Comparison of ENCODE assay signal across 8 mouse cellular contexts in the genomic region with DNA sequence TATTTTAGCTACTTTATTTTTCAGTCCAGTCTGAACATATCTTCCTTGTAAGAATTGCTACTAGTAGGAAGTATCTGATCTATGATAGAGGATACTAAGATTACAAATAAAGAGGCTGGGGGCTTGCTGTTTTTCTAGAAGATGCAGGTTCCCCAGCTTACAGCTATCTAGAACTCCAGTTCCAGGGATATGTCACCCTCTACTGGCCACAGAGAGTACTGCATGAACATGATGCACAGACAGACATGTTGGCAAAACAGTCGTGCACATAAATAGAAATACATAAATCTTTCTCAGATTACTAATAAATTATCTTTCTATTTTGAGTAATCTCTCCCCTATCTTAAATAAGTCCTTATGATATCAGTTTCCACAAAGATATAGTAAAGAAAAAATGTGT. TPM values are rescaled to one million over a fixed set of nuclear protein-coding genes. Genes with fewer than 3 reads are reported as not detected.
A peak's percentile ranks its signal among the peaks of the same experiment; 100 is the strongest.
DNase-seq lines count a peak whose midpoint lies in the region; ATAC-seq lines count a peak whose summit lies in the region.

No protein-coding gene starts in this region.

- DNase-seq in kidney, adult 11 months: peak; percentile 36
- peak; percentile 44 for DNase-seq in T-cell, adult 2 months (ENCODE audit: low spot score)
- peak; percentile 62 to 82 for DNase-seq in cerebellum, postnatal 36 days
- peak; percentile 80 for DNase-seq in hindbrain, embryonic 14.5 days (ENCODE audit: low spot score)
- DNase-seq in left cerebral cortex, postnatal 14 days (ENCODE audit: low spot score in 2 of 2): peak; percentile 74 to 84
- DNase-seq in thymus, postnatal 10 days (ENCODE audit: low spot score in 2 of 2): peak; percentile 61 to 74

- no peaks in the 10 kb centered on the region for H3K27me3 ChIP-seq in kidney, embryonic 16.5 days (ENCODE audit: insufficient read depth, low read length)
- H3K27me3 ChIP-seq in hindbrain, embryonic 14.5 days (ENCODE audit: control insufficient read depth, insufficient read depth, low read length): no peaks in the 10 kb centered on the region

- intact Hi-C loops in left cerebral cortex, postnatal 14 days (cut with DNase I): loop anchor here (2.0 kb wide), 1 partner anchor 61 kb away; no protein-coding TSS in a partner anchor

- H3K9ac ChIP-seq in kidney, embryonic 16.5 days (replicated peaks; ENCODE audit: low read length): no peak overlapping the region
- no peak overlapping the region for H3K9ac ChIP-seq in hindbrain, embryonic 14.5 days

- H3K4me3 ChIP-seq in kidney, embryonic 16.5 days (ENCODE audit: low read length): no peak overlapping the region
- no peak overlapping the region for H3K4me3 ChIP-seq in hindbrain, embryonic 14.5 days (replicated peaks; ENCODE audit: low read length)

- no peaks in the 10 kb centered on the region for H3K9me3 ChIP-seq in kidney, embryonic 16.5 days (ENCODE audit: low read length)
- H3K9me3 ChIP-seq in hindbrain, embryonic 14.5 days (ENCODE audit: control insufficient read depth, low read length): no peaks in the 10 kb centered on the region

- H3K4me1 ChIP-seq in kidney, embryonic 16.5 days (ENCODE audit: insufficient read depth, low read length): no peaks in the 10 kb centered on the region
- H3K4me1 ChIP-seq in hindbrain, embryonic 14.5 days (replicated peaks; ENCODE audit: control insufficient read depth, insufficient read depth, low read length): no peaks in the 10 kb centered on the region

- H3K27ac ChIP-seq in kidney, embryonic 16.5 days (ENCODE audit: low read length): no peak overlapping the region
- H3K27ac ChIP-seq in hindbrain, embryonic 14.5 days: no peak overlapping the region

- H3K36me3 ChIP-seq in kidney, embryonic 16.5 days (ENCODE audit: insufficient read depth, low read length): no peaks in the 10 kb centered on the region
- no peaks in the 10 kb centered on the region; the same call in 1 of the 2 replicates for H3K36me3 ChIP-seq in hindbrain, embryonic 14.5 days (replicated peaks; ENCODE audit: control insufficient read depth, insufficient read depth)

- H3K4me2 ChIP-seq in kidney, embryonic 16.5 days (replicated peaks; ENCODE audit: low read depth, low read length): no peak overlapping the region
- H3K4me2 ChIP-seq in hindbrain, embryonic 14.5 days (replicated peaks): no peak overlapping the region

- ATAC-seq in kidney, embryonic 16.5 days (ENCODE audit: low FRiP score, low TSS enrichment): no peak
- no peak for ATAC-seq in hindbrain, embryonic 14.5 days (ENCODE audit: low FRiP score)
- peak; percentile 73 for ATAC-seq in neutrophil, adult 5-6 weeks (ENCODE audit: extremely low read depth, insufficient number of reproducible peaks, low FRiP score, poor library complexity, severe bottlenecking)

- WGBS in kidney, embryonic 16.5 days: 8% methylated on average over 1 of the region's 1 CpGs
- 22% methylated on average over 1 of the region's 1 CpGs for WGBS in hindbrain, embryonic 14.5 days

RNA-seq across cellular contexts. Expression of gene Gm10477, which starts 34.8 kb away (rescaled TPM):
- polyA plus RNA-seq in kidney, embryonic 16.5 days (2015; fragmentation: Nextera tagmentation; extraction: Ambion mirVana): not detected in 2 replicates
- not detected in 2 replicates for polyA plus RNA-seq in hindbrain, embryonic 14.5 days (2014; fragmentation: Nextera tagmentation; extraction: Ambion mirVana)
- total RNA-seq in left cerebral cortex, postnatal 14 days (2021): not detected
- not detected in 2 replicates for total RNA-seq in neutrophil, adult 5-6 weeks (2017)

RNA-seq across cellular contexts. Expression of gene Ints6l, which starts 35.1 kb away (rescaled TPM):
- 31.9 and 32.2 TPM in 2 replicates for polyA plus RNA-seq in kidney, embryonic 16.5 days (2015; fragmentation: Nextera tagmentation; extraction: Ambion mirVana)
- polyA plus RNA-seq in hindbrain, embryonic 14.5 days (2014; fragmentation: Nextera tagmentation; extraction: Ambion mirVana): 19.2 and 19.6 TPM in 2 replicates
- total RNA-seq in left cerebral cortex, postnatal 14 days (2021): 10 to 100 TPM; 33.0 to 36.6 TPM
- 106 and 111 TPM in 2 replicates for total RNA-seq in neutrophil, adult 5-6 weeks (2017)

RNA-seq across cellular contexts. Expression of gene Gm2174, which starts 42.0 kb away (rescaled TPM):
- 2.0 and 3.5 TPM in 2 replicates for polyA plus RNA-seq in kidney, embryonic 16.5 days (2015; fragmentation: Nextera tagmentation; extraction: Ambion mirVana)
- polyA plus RNA-seq in hindbrain, embryonic 14.5 days (2014; fragmentation: Nextera tagmentation; extraction: Ambion mirVana): 1.1 and 1.9 TPM in 2 replicates
- not detected for total RNA-seq in left cerebral cortex, postnatal 14 days (2021)
- total RNA-seq in neutrophil, adult 5-6 weeks (2017): 2.0 TPM in 1 of 2 replicates, not detected in the other

RNA-seq across cellular contexts. Expression of gene Gm648, which starts 59.6 kb away (rescaled TPM):
- not detected in 2 replicates for polyA plus RNA-seq in kidney, embryonic 16.5 days (2015; fragmentation: Nextera tagmentation; extraction: Ambion mirVana)
- not detected in 2 replicates for polyA plus RNA-seq in hindbrain, embryonic 14.5 days (2014; fragmentation: Nextera tagmentation; extraction: Ambion mirVana)
- not detected for total RNA-seq in left cerebral cortex, postnatal 14 days (2021)
- not detected in 2 replicates for total RNA-seq in neutrophil, adult 5-6 weeks (2017)
